In genomic region chr6:47292437-47292836, GRCm38 (mm10) we compare ENCODE assay signal across 30 mouse cellular contexts.
DNase-seq lines count a peak whose midpoint lies in the region; ATAC-seq and TF ChIP-seq lines count a peak whose summit lies in the region.
"Had no signal": no experiment of that assay in that cellular context is flagged by ENCODE, and none has a peak within 500 bp of the region (broad histone marks: within the 10 kb centered on the region; RNA-seq: fewer than 3 reads in every experiment).

No protein-coding gene starts in this region.

- H3K4me1 ChIP-seq in forebrain, embryonic 13.5 days = peaks cover 12% of the 10 kb centered on the region; the same call in 1 of the 2 replicates
- H3K4me1 ChIP-seq in forebrain, postnatal 0 days (ENCODE audit: insufficient read depth) = 0 out of 2 replicates have a peak, but pooled peaks cover 10% of the 10 kb centered on the region
- H3K4me1 ChIP-seq in hindbrain, embryonic 15.5 days (replicated peaks) = peaks cover 10% of the 10 kb centered on the region; the same call in 1 of the 2 replicates
- 0 out of 2 replicates have a peak, but pooled peaks cover 3% of the 10 kb centered on the region for H3K4me1 ChIP-seq in hindbrain, embryonic 10.5 days (replicated peaks)
- peaks cover 6% of the 10 kb centered on the region for H3K4me1 ChIP-seq in midbrain, embryonic 16.5 days (ENCODE audit: control insufficient read depth, insufficient read depth, low read length)
- H3K4me1 ChIP-seq: heart, embryonic 13.5 days; intestine, embryonic 15.5 days; limb, embryonic 13.5 days; lung, embryonic 15.5 days; midbrain, embryonic 12.5 days had no signal

- no peaks in the 10 kb centered on the region for H3K9me3 ChIP-seq in forebrain, embryonic 13.5 days (replicated peaks)
- no peaks in the 10 kb centered on the region for H3K9me3 ChIP-seq in forebrain, postnatal 0 days (ENCODE audit: low read length)
- H3K9me3 ChIP-seq in hindbrain, embryonic 15.5 days = no peaks in the 10 kb centered on the region
- H3K9me3 ChIP-seq in hindbrain, embryonic 10.5 days = no peaks in the 10 kb centered on the region
- no peaks in the 10 kb centered on the region for H3K9me3 ChIP-seq in midbrain, embryonic 16.5 days (replicated peaks; ENCODE audit: control insufficient read depth, low read length, poor library complexity, severe bottlenecking)
- H3K9me3 ChIP-seq: heart, embryonic 13.5 days; intestine, embryonic 15.5 days; limb, embryonic 13.5 days; lung, embryonic 15.5 days; midbrain, embryonic 12.5 days had no signal

- TF ChIP-seq POLR2A in brain, embryonic 14.5 days (IDR thresholded peaks at IDR 0.05; ENCODE audit: borderline replicate concordance, extremely low read depth, insufficient read depth, insufficient read length, poor library complexity, severe bottlenecking) = no peak

- H3K4me2 ChIP-seq in forebrain, embryonic 13.5 days = no peak overlapping the region
- no peak overlapping the region for H3K4me2 ChIP-seq in forebrain, postnatal 0 days (ENCODE audit: low read depth)
- H3K4me2 ChIP-seq in hindbrain, embryonic 15.5 days = no peak overlapping the region
- H3K4me2 ChIP-seq in midbrain, embryonic 16.5 days (ENCODE audit: low read length) = no peak overlapping the region
- H3K4me2 ChIP-seq: heart, embryonic 13.5 days; intestine, embryonic 15.5 days; limb, embryonic 13.5 days; liver, embryonic 11.5 days; lung, embryonic 15.5 days; midbrain, embryonic 12.5 days had no signal

- no peak for ATAC-seq in forebrain, embryonic 13.5 days
- ATAC-seq in forebrain, postnatal 0 days = no peak
- ATAC-seq in hindbrain, embryonic 15.5 days (ENCODE audit: low FRiP score, low read depth) = no peak
- ATAC-seq in midbrain, embryonic 16.5 days = no peak
- ATAC-seq: intestine, embryonic 15.5 days; Patski had no signal

- DNase-seq in forebrain, postnatal 0 days = no peak
- no peak for DNase-seq in hindbrain, embryonic 10.5 days (ENCODE audit: low spot score)
- DNase-seq in brain, embryonic 14.5 days (ENCODE audit: low read depth) = peak; percentile 54
- DNase-seq in testis, postnatal 14 days (ENCODE audit: low spot score) = no peak
- DNase-seq: adrenal gland, postnatal 10 days; cerebellum, adult 11 months; cerebellum, adult 9-10 months; cerebellum, postnatal 36 days; gastrocnemius, adult 2 months; gastrocnemius, postnatal 36 days; heart, postnatal 10 days; kidney, adult 8-10 months; kidney, postnatal 4 days; right cerebral cortex, postnatal 25 days; spleen, adult 18-20 months; thymus, adult 2 months; thymus, postnatal 36 days had no signal

- H3K27ac ChIP-seq in forebrain, embryonic 13.5 days = peak overlapping the region; percentile 51
- no peak overlapping the region for H3K27ac ChIP-seq in forebrain, postnatal 0 days (ENCODE audit: low read depth, low read length)
- peak overlapping the region; percentile 34; the same call in 1 of the 2 replicates for H3K27ac ChIP-seq in hindbrain, embryonic 15.5 days (replicated peaks)
- no peak overlapping the region for H3K27ac ChIP-seq in hindbrain, embryonic 10.5 days
- H3K27ac ChIP-seq in midbrain, embryonic 16.5 days (ENCODE audit: low read length) = peak overlapping the region; percentile 63
- H3K27ac ChIP-seq: gastrocnemius, adult 2 months; heart, embryonic 13.5 days; intestine, embryonic 15.5 days; kidney, postnatal 0 days; limb, embryonic 13.5 days; lung, embryonic 15.5 days; midbrain, embryonic 12.5 days; stomach, postnatal 0 days had no signal

- H3K36me3 ChIP-seq in forebrain, embryonic 13.5 days (ENCODE audit: poor library complexity, severe bottlenecking) = no peaks in the 10 kb centered on the region
- no peaks in the 10 kb centered on the region for H3K36me3 ChIP-seq in forebrain, postnatal 0 days (ENCODE audit: insufficient read depth)
- H3K36me3 ChIP-seq in hindbrain, embryonic 15.5 days = no peaks in the 10 kb centered on the region
- no peaks in the 10 kb centered on the region for H3K36me3 ChIP-seq in hindbrain, embryonic 10.5 days
- H3K36me3 ChIP-seq in midbrain, embryonic 16.5 days (ENCODE audit: control insufficient read depth, insufficient read depth, low read length) = no peaks in the 10 kb centered on the region
- H3K36me3 ChIP-seq: heart, embryonic 13.5 days; intestine, embryonic 15.5 days; limb, embryonic 13.5 days; lung, embryonic 15.5 days; midbrain, embryonic 12.5 days had no signal

- TF ChIP-seq CTCF in forebrain, postnatal 0 days (IDR thresholded peaks at IDR 0.05; ENCODE audit: low read depth) = no peak
- no peak for TF ChIP-seq CTCF in brain, embryonic 14.5 days (IDR thresholded peaks at IDR 0.05; ENCODE audit: borderline replicate concordance, extremely low read depth, insufficient read depth, insufficient read length)

- no peak overlapping the region for H3K9ac ChIP-seq in forebrain, embryonic 13.5 days
- H3K9ac ChIP-seq in forebrain, postnatal 0 days = no peak overlapping the region
- H3K9ac ChIP-seq in hindbrain, embryonic 15.5 days = no peak overlapping the region
- no peak overlapping the region for H3K9ac ChIP-seq in midbrain, embryonic 16.5 days (ENCODE audit: low read depth, low read length)
- H3K9ac ChIP-seq: heart, embryonic 13.5 days; intestine, embryonic 15.5 days; limb, embryonic 13.5 days; lung, embryonic 15.5 days; midbrain, embryonic 12.5 days had no signal

- no peaks in the 10 kb centered on the region for H3K27me3 ChIP-seq in forebrain, embryonic 13.5 days
- H3K27me3 ChIP-seq in forebrain, postnatal 0 days (ENCODE audit: insufficient read depth, low read length) = no peaks in the 10 kb centered on the region
- H3K27me3 ChIP-seq in hindbrain, embryonic 15.5 days = no peaks in the 10 kb centered on the region
- H3K27me3 ChIP-seq in hindbrain, embryonic 10.5 days (ENCODE audit: insufficient read depth, poor library complexity, severe bottlenecking) = no peaks in the 10 kb centered on the region
- no peaks in the 10 kb centered on the region for H3K27me3 ChIP-seq in midbrain, embryonic 16.5 days (ENCODE audit: control insufficient read depth, insufficient read depth, low read depth, low read length)
- H3K27me3 ChIP-seq: heart, embryonic 13.5 days; intestine, embryonic 15.5 days; limb, embryonic 13.5 days; lung, embryonic 15.5 days; midbrain, embryonic 12.5 days had no signal

- 62% methylated on average over 3 of the region's 3 CpGs for WGBS in forebrain, embryonic 13.5 days
- 63% methylated on average over 3 of the region's 3 CpGs for WGBS in forebrain, postnatal 0 days
- 61% methylated on average over 3 of the region's 3 CpGs for WGBS in hindbrain, embryonic 15.5 days
- WGBS in hindbrain, embryonic 10.5 days = 82% methylated on average over 3 of the region's 3 CpGs
- WGBS in midbrain, embryonic 16.5 days = 78% methylated on average over 3 of the region's 3 CpGs

- H3K4me3 ChIP-seq in forebrain, embryonic 13.5 days = no peak overlapping the region
- H3K4me3 ChIP-seq in forebrain, postnatal 0 days (ENCODE audit: low read depth, low read length) = no peak overlapping the region
- H3K4me3 ChIP-seq in hindbrain, embryonic 15.5 days = no peak overlapping the region
- H3K4me3 ChIP-seq in hindbrain, embryonic 10.5 days = no peak overlapping the region
- no peak overlapping the region for H3K4me3 ChIP-seq in midbrain, embryonic 16.5 days (ENCODE audit: low read depth, low read length)
- H3K4me3 ChIP-seq: gastrocnemius, adult 2 months; heart, embryonic 13.5 days; intestine, embryonic 15.5 days; limb, embryonic 13.5 days; lung, embryonic 15.5 days; midbrain, embryonic 12.5 days; myocyte had no signal

Comparison
In these comparisons a context has a peak if more than half of its experiments do, and no peak if none do; other contexts are left out.
1. H3K27ac ChIP-seq: peak in forebrain, embryonic 13.5 days (single experiment), hindbrain, embryonic 15.5 days (single experiment) and midbrain, embryonic 16.5 days (single experiment); none in forebrain, postnatal 0 days (single experiment) and hindbrain, embryonic 10.5 days (single experiment).